Mouse (Mus musculus) liver, adult 2 months (tissue): ENCODE results near the gene Ap2a2. TPM values are rescaled to one million over a fixed set of nuclear protein-coding genes. Genes with fewer than 3 reads are reported as not detected.

Experiments used
- DNase-seq: peaks from one replicate; pipeline ENCODE4 v3.0.0-alpha.2; 2011; ENCODE audit warnings: low read depth, low spot score; ENCODE audit errors: extremely low read depth
- H3K27ac ChIP-seq: fragments of 200-500 bp; replicated peaks from 2 replicates; pipeline ENCODE4 v1.5.1; 2012; ENCODE audit warnings: low read depth, mild to moderate bottlenecking, control low read depth, inconsistent platforms, low read length; ENCODE audit not compliant: insufficient read depth
- H3K27me3 ChIP-seq: fragments of 200-500 bp; 2 replicates; pipeline ENCODE4 v1.6.1; 2012; ENCODE audit warnings: mild to moderate bottlenecking, moderate library complexity, low read length, inconsistent platforms; ENCODE audit not compliant: control insufficient read depth, insufficient read depth
- H3K36me3 ChIP-seq: fragments of 200-500 bp; 2 replicates; pipeline ENCODE4 v1.6.1; 2012; ENCODE audit warnings: low read length, inconsistent platforms; ENCODE audit not compliant: control insufficient read depth, insufficient read depth
- H3K4me1 ChIP-seq: fragments of 200-500 bp; 2 replicates; pipeline ENCODE4 v1.6.1; 2011; ENCODE audit warnings: low read length; ENCODE audit not compliant: control insufficient read depth, insufficient read depth
- H3K4me3 ChIP-seq: fragments of 200-500 bp; 2 replicates; pipeline ENCODE4 v1.5.1; 2011; ENCODE audit warnings: low read depth, mild to moderate bottlenecking, control low read depth, low read length, moderate library complexity; ENCODE audit not compliant: insufficient read depth
- H3K79me2 ChIP-seq: fragments of 200-500 bp; 2 replicates; pipeline ENCODE4 v1.6.1; 2012; ENCODE audit warnings: inconsistent platforms, mild to moderate bottlenecking, low read length, moderate library complexity; ENCODE audit not compliant: control insufficient read depth, insufficient read depth
- H3K9ac ChIP-seq: fragments of 200-500 bp; 2 replicates; pipeline ENCODE4 v1.6.1; 2012; ENCODE audit warnings: low read depth, mild to moderate bottlenecking, control low read depth, inconsistent platforms, low read length
- CTCF ChIP-seq: fragments of 200-500 bp; IDR thresholded peaks from 2 replicates; pipeline ENCODE4 v1.5.1; 2011; ENCODE audit warnings: low read depth, low read length, control low read depth
- POLR2A ChIP-seq: fragments of 200-500 bp; IDR thresholded peaks from 2 replicates; pipeline ENCODE4 v1.6.1; 2011; ENCODE audit warnings: low read length, control low read depth; ENCODE audit not compliant: insufficient read depth; ENCODE audit errors: extremely low read depth
- WGBS: fragments of 180-500 bp; shearing (Covaris S2); methylation state at CpG from one replicate; pipeline ENCODE4 v1.1.7; 2018; 5-methylcytosine and 5-hydroxymethylcytosine counted together
- polyA plus RNA-seq: library from polyadenylated mRNA; depleted of rRNA; stranded (reverse); fragments of >200 nt; gene quantifications from 2 replicates; pipeline ENCODE4 v1.2.3, GENCODE M21; 2012
- total RNA-seq: library from RNA; depleted of rRNA; stranded (reverse); fragments of >200 nt; gene quantifications from 2 replicates; pipeline ENCODE4 v1.2.3, GENCODE M21; 2014

Ap2a2 gene
- total and polyA plus RNA-seq, 2 experiments, result 37.9 to 42.2 TPM

- 1% methylated on average over 46 of the region's 46 CpGs for WGBS
- H3K36me3 ChIP-seq, result no peaks in the 10 kb centered on the region
- peak; percentile 90 for DNase-seq
- H3K4me3 ChIP-seq, result peak within 1 kb of the TSS; percentile 70
- peak; percentile 80 for TF ChIP-seq POLR2A
- TF ChIP-seq CTCF, result no peak
- peaks cover 11% of the 10 kb centered on the region; the same call in 1 of the 2 replicates for H3K79me2 ChIP-seq
- peak within 1 kb of the TSS; percentile 87 for H3K9ac ChIP-seq
- H3K27me3 ChIP-seq, result no peaks in the 10 kb centered on the region
- peaks cover 13% of the 10 kb centered on the region for H3K4me1 ChIP-seq
- H3K27ac ChIP-seq, result peak within 1 kb of the TSS; percentile 76
These were observed 22.2 kb upstream of the Ap2a2 start, which contains the start of gene Chid1 for GRCm38 (mm10) chr7:141539556-141540311. Chid1 (minus strand) TSS chr7:141539857.

- peak; percentile 54 for DNase-seq
- peak overlapping the region; percentile 66 for H3K9ac ChIP-seq
- 68% methylated on average over 13 of the region's 13 CpGs for WGBS
These were observed 21.5 kb upstream of the Ap2a2 start for GRCm38 (mm10) chr7:141540312-141541081.

DNA sequence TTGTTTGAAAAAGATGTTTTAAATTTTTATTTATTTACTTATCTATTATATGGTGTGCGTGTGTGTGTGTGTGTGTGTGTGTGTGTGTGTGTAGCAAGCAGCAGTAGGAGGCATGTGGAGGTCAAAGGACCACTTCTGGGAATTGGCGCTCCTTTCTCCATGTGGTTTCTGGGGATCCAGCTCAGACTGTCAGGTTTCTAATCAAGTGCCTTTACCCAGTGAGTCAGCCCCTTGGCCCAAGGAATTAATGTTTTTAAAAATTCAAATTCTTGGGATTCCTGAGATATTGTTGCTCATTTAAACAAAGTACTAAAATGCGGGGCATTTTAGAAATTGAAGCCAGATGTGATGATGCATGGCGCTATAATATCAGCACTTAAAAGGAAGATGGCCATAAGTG, 20.3 kb upstream of the Ap2a2 start:
- Histone ChIP-seq H3K4me1 (peaks cover 14% of the 10 kb centered on the region), H3K36me3 (no peaks in the 10 kb centered on the region), H3K27me3 (no peaks in the 10 kb centered on the region), H3K4me3 (no peak overlapping the region), H3K79me2 (peaks cover 11% of the 10 kb centered on the region; the same call in 1 of the 2 replicates), H3K27ac (no peak overlapping the region), H3K9ac (no peak overlapping the region)
- DNase-seq, result no peak
- 94% methylated on average over 4 of the region's 4 CpGs for WGBS
- no peak for TF ChIP-seq POLR2A
- TF ChIP-seq CTCF, result no peak

More at GRCm38 (mm10) chr7:141540312-141541081, 21.5 kb upstream of the Ap2a2 start:
- TF ChIP-seq POLR2A (no peak), CTCF (no peak)
- Histone ChIP-seq H3K27ac (peak overlapping the region; percentile 76), H3K4me1 (peaks cover 14% of the 10 kb centered on the region), H3K27me3 (no peaks in the 10 kb centered on the region), H3K36me3 (no peaks in the 10 kb centered on the region), H3K4me3 (peak overlapping the region; percentile 70), H3K79me2 (peaks cover 11% of the 10 kb centered on the region; the same call in 1 of the 2 replicates)

DNA sequence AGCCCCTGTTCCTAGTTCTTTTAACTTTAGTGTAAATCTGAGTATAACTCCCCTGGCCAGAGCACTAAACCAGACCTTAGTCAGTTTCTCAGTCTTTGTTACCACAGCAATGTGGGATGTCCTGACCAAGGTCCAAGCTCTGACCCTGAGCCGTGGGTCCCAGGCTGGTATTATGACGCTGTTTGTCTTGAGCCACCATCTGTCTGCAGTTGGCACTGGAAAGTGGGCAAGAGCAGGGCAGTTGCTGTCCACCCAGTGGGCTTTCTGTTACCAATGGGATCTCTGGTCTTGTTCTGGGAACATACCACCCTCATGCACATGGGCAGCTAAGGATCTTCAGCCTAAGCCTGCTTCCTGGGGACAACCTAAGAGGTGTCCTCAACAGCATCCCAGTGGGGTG, 19.4 kb upstream of the Ap2a2 start:
- WGBS, result 38% methylated on average over 2 of the region's 2 CpGs
- no peak for DNase-seq
- Histone ChIP-seq H3K9ac (no peak overlapping the region), H3K27me3 (no peaks in the 10 kb centered on the region), H3K4me1 (peaks cover 14% of the 10 kb centered on the region), H3K36me3 (no peaks in the 10 kb centered on the region), H3K27ac (no peak overlapping the region), H3K79me2 (peaks cover 11% of the 10 kb centered on the region; the same call in 1 of the 2 replicates), H3K4me3 (no peak overlapping the region)
- TF ChIP-seq CTCF, result no peak
- TF ChIP-seq POLR2A, result no peak

DNA sequence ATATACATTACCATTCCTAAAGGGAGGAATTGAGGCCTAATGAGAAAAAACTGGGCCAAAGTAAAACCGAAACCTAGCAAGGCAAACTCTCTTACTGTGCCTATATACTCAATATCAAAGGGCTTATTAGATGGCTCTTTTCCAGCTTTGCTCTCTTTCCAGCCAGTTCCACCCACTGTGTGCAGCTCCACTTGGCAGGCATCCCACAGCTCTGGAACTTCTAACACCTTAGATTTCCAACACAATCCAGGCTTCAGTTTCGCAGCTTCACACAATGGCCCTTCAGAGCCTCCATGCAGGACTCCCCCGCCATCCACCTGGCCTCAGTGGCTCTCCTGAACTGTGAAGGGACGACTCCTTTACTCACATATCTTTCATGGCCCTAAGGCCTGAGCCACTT, 17.3 kb upstream of the Ap2a2 start:
- H3K27ac ChIP-seq, result no peak overlapping the region
- no peaks in the 10 kb centered on the region for H3K27me3 ChIP-seq
- no peaks in the 10 kb centered on the region for H3K36me3 ChIP-seq
- no peak overlapping the region for H3K9ac ChIP-seq
- TF ChIP-seq POLR2A, result no peak
- TF ChIP-seq CTCF, result no peak
- peaks cover 7% of the 10 kb centered on the region; the same call in 1 of the 2 replicates for H3K4me1 ChIP-seq
- no peaks in the 10 kb centered on the region for H3K79me2 ChIP-seq
- WGBS, result 58% methylated on average over 4 of the region's 4 CpGs
- DNase-seq, result no peak
- no peak overlapping the region for H3K4me3 ChIP-seq
